Mouse (Mus musculus) megakaryocyte, adult 5-6 weeks (primary cell): ENCODE measurements around the gene 1700056E22Rik. TPM values are rescaled to one million over a fixed set of nuclear protein-coding genes. Genes with fewer than 3 reads are reported as not detected.

Experiments
- ATAC-seq: 2 replicates; pipeline ENCODE4 v1.8.0; 2016; ENCODE audit warnings: mild to moderate bottlenecking, inconsistent platforms; ENCODE audit not compliant: poor library complexity, severe bottlenecking
- total RNA-seq, 2 experiments: library from RNA; stranded (forward) in 1 of 2; stranded (reverse) in 1 of 2; fragments of 153-499, 151-499 nt in 1 of 2; fragments of 221-1000, 200-1000 nt in 1 of 2; gene quantifications; 2 replicates each; pipeline versions ENCODE4 v1.2.3 to v1.2.4; 2015 to 2017

Gene 1700056E22Rik
- total RNA-seq, 2 experiments from 2014 or later = 0.98 to 3.0 TPM

DNA sequence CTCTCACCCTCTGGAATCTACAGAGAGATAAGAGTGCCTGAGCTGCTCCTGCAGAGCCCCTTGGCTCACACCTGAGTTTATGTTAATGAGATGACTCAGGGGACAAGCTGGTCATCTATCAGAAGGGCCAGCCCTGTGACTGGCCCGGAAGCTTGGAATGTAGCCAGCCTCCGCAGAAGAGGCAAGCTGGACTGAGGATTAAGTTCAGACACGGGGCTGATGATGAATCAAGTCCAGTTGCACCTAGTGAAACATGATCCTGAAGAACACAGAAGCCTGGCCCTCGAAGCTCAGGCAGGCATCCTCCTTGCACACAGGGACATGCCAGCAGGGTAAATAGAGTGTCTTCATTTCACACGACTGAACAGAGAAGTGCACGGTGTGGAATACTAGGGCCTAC lies 17.7 kb upstream of the 1700056E22Rik start:
- no peak for ATAC-seq

DNA sequence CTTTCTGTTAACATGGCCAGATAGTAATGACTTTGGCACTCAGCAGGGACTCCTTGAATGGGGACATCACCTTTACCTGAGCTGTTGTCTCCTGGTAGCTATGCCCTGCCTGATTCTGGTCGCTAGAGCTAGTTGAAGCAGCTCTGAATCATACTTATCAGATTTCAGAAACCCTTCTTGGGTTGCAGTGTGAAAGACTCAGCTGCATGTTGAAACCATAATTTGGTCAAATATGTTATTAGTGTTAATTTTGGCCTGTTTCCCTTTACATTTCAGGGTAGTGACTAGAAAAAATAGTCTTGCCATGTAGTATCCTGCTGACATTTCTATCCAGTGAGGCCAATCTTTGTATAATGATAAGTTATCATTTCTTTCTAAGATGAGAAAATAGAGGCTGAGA lies 17.2 kb upstream of the 1700056E22Rik start:
- ATAC-seq = no peak

DNA sequence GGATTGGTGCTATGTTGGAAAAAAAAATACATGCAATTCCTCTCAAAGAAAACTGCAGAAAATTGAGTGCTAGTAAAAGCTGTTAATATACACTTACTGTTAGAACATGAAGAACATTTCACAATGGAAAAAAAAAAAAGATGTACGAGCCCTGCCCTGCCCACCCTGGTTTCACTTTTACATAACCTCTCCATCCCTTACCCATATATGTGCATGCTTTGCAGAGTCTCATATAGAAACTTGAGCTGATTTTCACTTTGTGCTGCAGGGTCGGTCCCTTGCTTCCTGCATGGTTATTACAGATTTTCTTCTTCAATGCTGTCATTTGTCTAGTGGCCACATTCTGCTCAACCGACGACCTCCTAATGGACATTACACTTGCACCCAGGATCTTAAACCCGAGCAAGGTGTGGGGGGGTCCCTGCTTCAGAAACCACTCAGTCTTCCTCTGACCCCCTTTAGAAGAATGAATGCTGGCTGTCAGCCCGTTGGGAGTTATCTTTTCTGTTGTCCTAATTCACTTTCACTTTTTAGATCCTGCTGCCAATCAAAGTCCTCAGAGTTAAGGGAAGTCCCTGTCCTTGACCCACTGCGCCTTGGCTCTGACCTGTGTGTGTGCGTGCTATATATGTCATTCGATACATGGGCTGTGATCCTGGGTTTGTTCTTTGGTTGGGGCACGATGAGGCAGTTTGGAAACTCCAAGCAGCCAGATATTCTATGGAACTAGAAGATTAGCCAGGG lies 14.7 kb upstream of the 1700056E22Rik start:
- peak; percentile 81 for ATAC-seq

DNA sequence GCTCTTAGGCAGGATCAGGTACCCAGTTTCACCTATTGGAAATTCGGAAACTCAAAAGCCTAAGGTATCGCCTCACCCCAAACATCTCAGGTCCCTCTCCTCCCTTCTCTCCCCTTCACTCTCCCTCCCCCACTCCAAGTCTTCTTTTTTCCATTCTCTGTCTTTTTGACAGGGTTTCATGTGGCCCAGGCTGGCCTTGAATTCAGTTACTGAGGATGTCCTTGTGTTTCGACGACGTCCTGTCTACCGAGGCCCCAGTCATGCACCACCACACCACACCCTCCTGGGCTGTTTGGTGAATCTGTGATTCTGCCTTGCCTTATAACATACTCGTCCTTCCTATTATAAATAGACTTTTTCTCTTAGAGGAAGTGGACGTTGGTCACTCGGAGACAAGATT lies 13.7 kb upstream of the 1700056E22Rik start:
- no peak for ATAC-seq

DNA sequence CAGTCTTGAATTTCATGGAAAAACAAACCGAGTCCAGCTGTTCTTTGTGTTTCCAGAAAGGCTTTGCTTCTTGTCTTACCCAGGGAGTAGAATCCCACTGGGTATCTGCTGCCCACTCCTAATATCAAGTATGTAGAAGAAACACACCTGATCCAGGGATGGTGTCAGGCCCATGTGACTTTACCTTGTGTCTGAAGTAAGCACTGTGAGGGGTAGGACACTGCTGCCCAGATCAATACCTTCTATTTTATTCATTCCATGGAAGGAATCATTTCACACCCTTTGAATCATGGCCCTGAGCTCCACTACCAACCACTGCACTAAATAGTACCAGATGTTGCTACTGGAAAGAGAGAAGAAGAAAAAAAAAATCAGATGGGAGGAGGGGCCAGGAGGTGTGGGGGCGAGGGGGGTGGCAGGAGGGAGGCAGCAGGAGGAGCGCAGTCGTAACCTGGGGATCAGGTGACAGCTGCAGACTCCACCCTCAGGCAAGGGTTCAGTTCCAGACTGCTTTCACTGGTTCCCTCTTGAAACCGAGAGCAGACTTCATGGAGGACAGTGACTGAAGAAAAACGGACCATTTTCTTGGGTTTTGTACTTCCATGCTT lies 12.1 kb upstream of the 1700056E22Rik start:
- peak; percentile 38 for ATAC-seq

DNA sequence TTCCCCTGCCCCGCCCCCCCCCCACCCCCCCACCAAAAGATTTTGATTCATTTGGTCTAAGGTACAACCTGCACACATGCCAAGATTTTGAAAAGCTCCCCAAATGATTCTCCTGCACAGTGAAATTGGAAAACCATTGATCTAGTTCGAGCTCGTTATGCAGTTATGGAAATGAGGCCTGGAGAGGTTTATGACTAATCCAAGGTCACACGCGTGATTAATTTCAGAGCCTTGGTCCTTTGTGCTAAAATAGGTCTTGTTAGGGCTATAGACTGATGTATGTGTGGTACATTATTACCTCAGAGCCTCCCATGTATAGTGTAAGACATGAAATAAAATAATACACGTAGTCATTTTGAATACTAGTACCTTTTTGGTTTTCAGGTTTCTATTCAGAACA lies 9.3 kb upstream of the 1700056E22Rik start:
- no peak for ATAC-seq

DNA sequence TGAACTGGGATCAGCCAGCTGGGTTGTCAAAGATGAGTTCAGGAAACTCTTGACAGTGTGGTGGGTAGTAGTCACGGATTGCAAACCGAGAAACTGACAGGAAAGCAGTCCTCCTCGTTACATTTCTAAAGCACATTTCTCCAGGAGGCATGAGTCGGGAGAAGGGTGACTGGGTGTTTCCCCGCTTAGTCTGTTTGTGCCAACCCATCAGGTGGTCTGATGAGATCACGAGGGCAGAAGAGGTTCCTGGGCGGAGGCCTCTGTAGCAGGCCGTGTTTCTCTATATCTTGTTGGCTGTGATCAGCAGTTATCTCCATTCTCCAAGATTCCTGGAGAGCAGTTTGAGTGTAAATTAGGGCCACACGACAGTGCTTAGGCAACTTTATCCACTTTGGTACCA lies 8.6 kb upstream of the 1700056E22Rik start:
- ATAC-seq = no peak

DNA sequence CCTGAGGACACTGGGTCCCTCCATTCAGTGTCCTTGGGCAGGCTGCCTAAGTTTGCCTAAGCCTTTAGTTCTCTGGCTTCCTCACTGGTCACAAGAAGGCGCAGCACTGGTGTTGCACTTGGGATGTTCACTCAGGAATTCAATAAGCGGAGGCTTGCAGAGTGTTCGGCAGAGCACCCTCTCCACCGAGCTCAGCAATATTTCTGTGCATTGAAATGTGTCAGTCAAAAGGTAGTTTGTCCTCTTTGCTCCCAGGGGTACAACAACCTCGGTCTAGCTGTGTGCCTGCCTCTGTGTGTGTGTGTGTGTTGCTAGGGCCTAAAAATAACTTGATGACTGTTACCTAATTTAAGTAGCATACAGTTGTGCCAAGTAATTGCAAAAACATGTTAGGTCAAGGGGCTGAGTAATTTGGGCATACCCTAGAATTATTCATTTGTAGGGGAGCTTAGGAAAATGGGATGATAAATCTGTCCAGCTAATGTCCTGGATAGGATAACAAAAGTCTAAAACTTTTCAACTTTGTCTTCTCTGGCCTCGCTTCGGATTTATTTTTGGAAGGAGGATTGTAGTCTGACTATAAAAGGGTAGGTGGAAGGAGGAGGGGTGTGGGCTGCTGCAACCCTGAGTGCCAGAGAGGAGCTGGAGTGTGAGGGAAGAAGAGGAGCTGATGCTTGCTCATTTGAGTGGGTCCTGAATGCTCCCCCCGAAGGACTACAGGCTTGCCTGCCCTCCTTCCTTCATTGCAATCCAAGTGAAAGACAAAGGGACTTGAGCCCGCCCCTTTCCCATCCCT lies 7.9 kb upstream of the 1700056E22Rik start:
- no peak for ATAC-seq

- no peak for ATAC-seq
Measured at GRCm38 (mm10) chr1:184040906-184041305, 6.8 kb upstream of the 1700056E22Rik start.

DNA sequence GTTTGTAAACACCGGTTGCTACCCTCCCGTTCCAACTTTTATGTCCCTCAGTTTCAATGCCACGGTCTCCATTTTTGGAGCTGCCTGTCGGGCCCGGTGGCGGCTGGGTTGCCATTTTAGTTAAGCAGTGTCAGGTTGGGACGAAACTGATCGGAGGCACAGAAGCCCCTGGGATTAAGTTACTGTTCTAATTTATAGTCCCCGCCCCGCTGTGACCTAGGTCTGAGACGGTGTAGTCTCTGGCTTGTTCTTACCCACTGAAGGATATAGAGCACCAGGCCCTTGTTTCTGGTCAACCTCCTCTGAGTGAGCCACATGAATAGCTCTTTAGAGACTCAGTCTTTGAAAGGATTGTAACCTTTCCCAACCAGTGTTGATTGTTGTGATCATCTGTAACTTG lies 6.1 kb upstream of the 1700056E22Rik start:
- no peak for ATAC-seq

GRCm38 (mm10) chr1:184039301-184039700 lies 5.2 kb upstream of the 1700056E22Rik start:
- no peak for ATAC-seq

GRCm38 (mm10) chr1:184037802-184038201 lies 3.7 kb upstream of the 1700056E22Rik start:
- no peak for ATAC-seq

DNA sequence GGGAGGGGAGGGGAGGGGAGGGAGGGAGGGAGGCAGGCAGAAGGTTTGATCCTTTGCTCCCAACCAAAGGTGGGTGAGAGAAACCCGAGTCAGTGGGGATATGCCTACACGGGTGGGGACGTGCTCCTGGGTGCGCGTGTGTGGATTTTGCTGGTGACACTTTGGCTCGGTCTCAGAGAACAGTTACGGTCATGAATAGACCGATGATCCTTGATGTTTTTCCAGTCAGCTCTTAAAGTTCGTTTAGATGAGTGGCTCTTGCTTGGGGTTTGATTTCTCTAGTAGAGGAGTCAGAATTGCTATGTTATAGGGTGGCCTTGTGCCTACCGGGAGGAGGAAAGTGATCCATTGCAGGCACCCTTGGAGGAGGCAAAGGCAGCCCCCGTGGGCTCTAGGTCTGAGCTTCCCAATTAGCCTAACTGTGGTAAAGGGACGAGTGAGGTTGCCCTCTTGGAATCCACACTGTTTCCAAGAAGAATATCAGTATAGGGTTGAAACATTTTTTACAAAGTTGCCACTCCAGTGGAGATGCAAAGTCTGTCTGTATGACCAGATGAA lies 1.3 kb upstream of the 1700056E22Rik start:
- no peak for ATAC-seq

DNA sequence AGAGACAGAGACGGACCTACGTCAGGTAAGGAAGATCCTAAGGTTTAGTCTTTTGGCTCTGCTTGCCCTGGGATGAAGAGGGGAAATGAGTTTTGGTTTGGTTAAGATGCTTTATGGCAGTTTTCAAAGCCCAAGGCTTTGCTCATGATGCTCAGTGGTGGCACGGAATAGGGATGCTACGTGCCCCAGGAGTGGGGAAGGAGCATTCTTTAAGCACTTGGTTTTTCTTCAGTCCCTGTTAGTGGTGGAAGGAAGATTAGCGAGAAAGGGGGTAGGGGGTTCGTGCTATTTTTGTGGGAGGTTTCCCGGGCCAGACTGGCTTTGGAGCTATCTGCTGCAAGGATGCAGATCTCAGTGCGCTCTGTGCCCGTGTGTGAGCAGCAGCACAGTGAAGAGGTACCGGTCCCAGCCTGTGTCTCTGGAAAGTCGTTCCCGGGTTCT lies 660 bp upstream of the 1700056E22Rik start:
- no peak for ATAC-seq

GRCm38 (mm10) chr1:184033390-184034010 lies 601 bp downstream of the 1700056E22Rik start:
- peak; percentile 51 for ATAC-seq

GRCm38 (mm10) chr1:184032682-184033389 lies 1.3 kb downstream of the 1700056E22Rik start:
- ATAC-seq = no peak

DNA sequence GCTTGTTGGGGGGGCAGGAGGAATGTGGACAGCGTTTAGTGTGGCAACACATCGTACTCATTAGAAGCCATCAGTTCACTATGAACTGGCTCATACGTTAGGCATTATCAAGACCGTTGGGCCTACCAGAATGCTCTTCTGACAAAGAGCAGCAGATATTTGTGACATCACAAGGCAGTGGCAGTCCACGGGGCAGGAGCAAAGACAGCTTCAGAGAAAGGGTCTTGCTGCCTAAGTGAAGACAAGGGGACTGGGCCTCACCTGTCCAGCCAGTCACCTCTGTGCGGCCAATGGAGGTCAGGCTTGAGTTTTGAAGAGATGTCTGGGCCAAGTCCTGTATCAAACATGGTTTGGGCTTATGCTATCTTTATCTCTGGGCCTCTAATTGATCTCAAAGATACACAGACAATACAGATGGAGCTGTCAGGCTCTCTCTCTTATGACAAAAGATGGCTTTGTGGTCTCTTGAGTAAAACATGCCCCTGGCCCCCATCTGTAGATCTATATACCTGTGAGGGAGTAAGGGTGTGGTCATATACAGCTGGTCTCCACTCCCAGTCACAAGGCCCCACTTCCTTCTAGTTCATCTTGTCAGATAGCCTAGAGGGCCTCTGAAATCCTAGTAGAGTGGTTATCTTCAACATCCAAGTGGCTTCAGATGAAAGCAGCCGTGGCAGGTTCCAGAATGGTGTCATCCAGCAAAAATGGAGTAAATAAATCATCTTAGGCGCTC lies 3.9 kb downstream of the 1700056E22Rik start:
- no peak for ATAC-seq

DNA sequence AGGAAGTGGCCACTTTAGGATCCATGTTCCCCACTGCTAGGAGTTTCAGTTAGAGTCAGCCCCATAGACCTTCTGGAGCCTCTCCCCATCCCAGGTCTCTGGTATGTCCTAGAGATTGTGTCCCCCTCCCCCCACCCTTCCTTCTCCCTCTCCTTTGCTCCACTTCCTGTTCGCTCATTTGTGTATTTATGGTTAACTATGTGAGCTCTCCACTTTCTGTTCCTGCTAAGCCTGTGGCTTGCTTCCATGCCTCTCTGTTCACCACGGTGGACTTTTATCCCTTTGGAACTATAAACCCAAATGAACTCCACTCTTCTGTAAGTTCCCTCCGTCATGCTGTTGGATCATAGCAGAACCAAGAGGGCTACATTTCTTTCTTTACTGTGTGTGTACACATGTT lies 7.1 kb downstream of the 1700056E22Rik start:
- ATAC-seq = peak; percentile 58

GRCm38 (mm10) chr1:184025079-184025478 lies 9.0 kb downstream of the 1700056E22Rik start:
- ATAC-seq = peak; percentile 68

DNA sequence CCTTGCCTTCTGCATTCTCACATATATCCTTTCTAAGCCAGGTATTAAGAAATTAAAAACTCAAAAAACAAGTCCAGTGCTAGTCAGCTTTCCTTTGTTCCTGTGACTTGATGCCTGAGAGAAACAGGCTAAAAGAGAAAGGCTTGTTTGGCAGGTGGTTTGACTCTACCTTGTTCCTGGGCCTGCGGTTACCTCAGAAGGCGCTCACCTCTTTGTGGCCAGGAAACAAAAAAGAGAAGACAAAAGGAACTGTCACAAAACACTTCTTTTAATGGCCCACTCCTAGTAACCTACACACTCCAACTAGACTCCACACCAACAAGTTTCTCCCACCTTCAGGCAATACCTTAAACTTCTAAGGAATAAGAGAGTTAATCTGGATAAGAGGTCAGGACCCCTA lies 9.5 kb downstream of the 1700056E22Rik start:
- no peak for ATAC-seq
